Mouse (Mus musculus): Measurements from ENCODE around the gene Hist1h4b.
A peak's percentile ranks its signal among the peaks of the same experiment; 100 is the strongest.

DNA sequence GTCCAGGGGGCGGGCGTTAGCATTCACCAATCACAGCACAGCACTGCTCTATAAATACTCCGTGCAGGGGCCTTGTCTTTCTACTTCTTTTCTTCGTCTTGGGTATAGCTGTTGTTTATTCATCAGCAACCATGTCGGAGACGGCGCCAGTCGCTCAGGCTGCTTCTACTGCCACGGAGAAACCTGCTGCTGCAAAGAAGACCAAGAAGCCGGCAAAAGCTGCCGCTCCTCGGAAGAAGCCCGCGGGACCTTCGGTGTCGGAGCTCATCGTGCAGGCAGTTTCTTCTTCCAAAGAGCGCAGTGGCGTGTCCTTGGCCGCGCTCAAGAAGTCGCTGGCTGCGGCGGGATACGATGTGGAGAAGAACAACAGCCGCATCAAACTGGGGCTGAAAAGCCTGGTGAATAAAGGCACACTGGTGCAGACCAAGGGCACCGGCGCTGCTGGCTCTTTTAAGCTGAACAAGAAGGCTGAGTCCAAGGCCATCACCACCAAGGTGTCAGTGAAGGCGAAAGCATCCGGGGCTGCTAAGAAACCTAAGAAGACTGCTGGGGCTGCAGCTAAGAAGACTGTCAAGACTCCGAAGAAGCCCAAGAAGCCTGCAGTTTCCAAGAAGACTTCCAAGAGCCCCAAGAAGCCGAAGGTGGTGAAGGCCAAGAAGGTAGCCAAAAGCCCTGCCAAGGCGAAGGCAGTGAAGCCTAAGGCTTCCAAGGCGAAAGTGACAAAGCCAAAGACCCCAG lies 6.9 kb downstream of the Hist1h4b start, which contains the start of gene Hist1h1a:
- no peak for TF ChIP-seq CTCF (IDR thresholded peaks at IDR 0.05; ENCODE audit: low read depth, low read length)
- TF ChIP-seq POLR2A (IDR thresholded peaks at IDR 0.05; ENCODE audit: extremely low read depth, insufficient read depth, low read length) = 0 out of 2 replicates have a peak, but pooled peaks have one; percentile 49
